Mouse (Mus musculus): Measurements from ENCODE around the gene Pkdrej. TPM values are rescaled to one million over a fixed set of nuclear protein-coding genes. Genes with fewer than 3 reads are reported as not detected.

Gene Pkdrej
- polyA plus RNA-seq, 1 experiment, result 0.25 TPM

DNA sequence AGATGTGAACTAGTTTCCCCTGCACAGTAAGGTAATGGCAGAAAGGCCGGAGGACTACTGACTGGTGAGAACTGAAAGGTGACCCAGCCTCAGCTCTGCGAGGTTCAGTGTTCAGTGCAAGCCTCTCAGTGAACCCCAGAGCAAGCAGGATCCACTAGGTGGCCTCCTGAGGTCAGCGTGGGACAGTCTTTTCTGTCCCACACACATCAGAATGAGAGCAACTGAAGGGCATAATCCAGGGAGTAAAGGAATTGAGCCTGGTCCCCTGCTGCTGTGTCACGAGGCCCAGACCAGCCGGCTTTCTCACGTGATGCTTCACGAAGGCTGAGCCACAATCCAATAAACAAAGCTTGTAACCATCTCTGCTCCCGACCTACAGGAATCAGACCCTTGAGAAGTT lies 13.1 kb downstream of the Pkdrej start:
- 43% methylated on average over 8 of the region's 8 CpGs for WGBS
- peak in 1 of 2 experiments; percentile 27 for DNase-seq
- no peak; the same call in 1 of the 2 replicates for TF ChIP-seq CTCF (IDR thresholded peaks at IDR 0.05; ENCODE audit: borderline replicate concordance, insufficient read depth, low read depth, low read length)
- TF ChIP-seq POLR2A (IDR thresholded peaks at IDR 0.05; ENCODE audit: borderline replicate concordance, insufficient read depth, low read length), result no peak

GRCm38 (mm10) chr15:85808031-85808430 lies 13.5 kb downstream of the Pkdrej start:
- 81% methylated on average over 6 of the region's 6 CpGs for WGBS
- Histone ChIP-seq H3K27ac (ENCODE audit: insufficient read depth, low read length) (no peak overlapping the region), H3K27me3 (ENCODE audit: control insufficient read depth, insufficient read depth, low read length) (no peaks in the 10 kb centered on the region), H3K4me1 (ENCODE audit: control insufficient read depth, insufficient read depth, low read length) (no peaks in the 10 kb centered on the region; the same call in 1 of the 2 replicates), H3K4me3 (replicated peaks; ENCODE audit: insufficient read depth, low read depth, low read length) (no peak overlapping the region)
- no peak for TF ChIP-seq CTCF (IDR thresholded peaks at IDR 0.05; ENCODE audit: borderline replicate concordance, insufficient read depth, low read depth, low read length)
- TF ChIP-seq POLR2A (IDR thresholded peaks at IDR 0.05; ENCODE audit: borderline replicate concordance, insufficient read depth, low read length), result no peak
- no peak for DNase-seq

More for the DNA sequence above, 13.1 kb downstream of the Pkdrej start:
- no peak overlapping the region for H3K27ac ChIP-seq (ENCODE audit: insufficient read depth, low read length)
- H3K4me3 ChIP-seq (replicated peaks; ENCODE audit: insufficient read depth, low read depth, low read length), result no peak overlapping the region
- no peaks in the 10 kb centered on the region; the same call in 1 of the 2 replicates for H3K4me1 ChIP-seq (ENCODE audit: control insufficient read depth, insufficient read depth, low read length)
- H3K27me3 ChIP-seq (ENCODE audit: control insufficient read depth, insufficient read depth, low read length), result no peaks in the 10 kb centered on the region

DNA sequence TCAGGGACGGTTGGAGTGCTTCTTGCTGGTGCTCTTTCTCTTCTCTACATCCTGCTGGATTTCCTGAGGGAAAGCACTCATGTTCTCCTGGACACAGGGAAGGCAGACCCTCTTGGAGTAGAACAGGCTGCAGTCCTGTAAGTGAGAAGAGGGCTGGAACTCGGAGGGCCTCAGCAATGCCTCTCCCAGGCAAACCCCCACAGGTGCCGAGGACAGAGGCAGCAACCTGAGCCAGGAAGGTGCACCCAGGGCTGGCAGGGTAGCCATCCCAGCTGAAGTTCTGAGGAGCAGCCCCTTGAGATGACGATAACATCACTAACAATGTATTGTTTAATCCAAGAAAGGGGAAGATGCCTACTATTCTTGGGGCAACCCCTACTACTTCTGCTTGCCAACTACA lies 14.1 kb downstream of the Pkdrej start:
- 77% methylated on average over 4 of the region's 4 CpGs for WGBS
- Histone ChIP-seq H3K4me1 (ENCODE audit: control insufficient read depth, insufficient read depth, low read length) (no peaks in the 10 kb centered on the region; the same call in 1 of the 2 replicates), H3K4me3 (replicated peaks; ENCODE audit: insufficient read depth, low read depth, low read length) (no peak overlapping the region), H3K27me3 (ENCODE audit: control insufficient read depth, insufficient read depth, low read length) (no peaks in the 10 kb centered on the region), H3K27ac (ENCODE audit: insufficient read depth, low read length) (no peak overlapping the region)
- TF ChIP-seq CTCF (IDR thresholded peaks at IDR 0.05; ENCODE audit: borderline replicate concordance, insufficient read depth, low read depth, low read length), result no peak
- no peak for TF ChIP-seq POLR2A (IDR thresholded peaks at IDR 0.05; ENCODE audit: borderline replicate concordance, insufficient read depth, low read length)
- DNase-seq, result no peak

DNA sequence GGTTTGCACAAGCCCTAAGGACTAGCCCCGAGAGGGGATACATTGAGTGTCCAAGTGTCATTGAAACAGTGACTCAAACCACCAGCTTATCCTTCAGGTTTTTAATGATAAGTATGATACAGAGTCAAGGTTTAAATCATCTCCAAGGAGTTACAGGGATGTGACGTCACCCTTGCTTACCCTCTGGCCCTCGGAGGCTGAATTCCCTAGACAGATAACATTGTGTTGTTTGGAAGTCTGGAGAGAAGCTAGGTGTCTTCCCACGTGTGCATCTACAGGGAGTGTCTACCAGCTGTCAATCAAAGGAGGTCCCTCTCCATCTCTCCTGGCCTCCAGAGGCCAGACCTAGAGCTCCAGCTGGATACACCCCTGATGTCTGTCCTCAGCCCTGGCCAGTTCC lies 14.6 kb downstream of the Pkdrej start:
- DNase-seq, result no peak
- TF ChIP-seq CTCF (IDR thresholded peaks at IDR 0.05; ENCODE audit: borderline replicate concordance, insufficient read depth, low read depth, low read length) (no peak), POLR2A (IDR thresholded peaks at IDR 0.05; ENCODE audit: borderline replicate concordance, insufficient read depth, low read length) (no peak)
- Histone ChIP-seq H3K27ac (ENCODE audit: insufficient read depth, low read length) (no peak overlapping the region), H3K4me1 (ENCODE audit: control insufficient read depth, insufficient read depth, low read length) (no peaks in the 10 kb centered on the region; the same call in 1 of the 2 replicates), H3K27me3 (ENCODE audit: control insufficient read depth, insufficient read depth, low read length) (no peaks in the 10 kb centered on the region), H3K4me3 (replicated peaks; ENCODE audit: insufficient read depth, low read depth, low read length) (no peak overlapping the region)
- 84% methylated on average over 4 of the region's 4 CpGs for WGBS

- Histone ChIP-seq H3K4me3 (replicated peaks; ENCODE audit: insufficient read depth, low read depth, low read length) (no peak overlapping the region), H3K27me3 (ENCODE audit: control insufficient read depth, insufficient read depth, low read length) (no peaks in the 10 kb centered on the region), H3K4me1 (ENCODE audit: control insufficient read depth, insufficient read depth, low read length) (no peaks in the 10 kb centered on the region), H3K27ac (ENCODE audit: insufficient read depth, low read length) (no peak overlapping the region)
- TF ChIP-seq CTCF (IDR thresholded peaks at IDR 0.05; ENCODE audit: borderline replicate concordance, insufficient read depth, low read depth, low read length) (no peak), POLR2A (IDR thresholded peaks at IDR 0.05; ENCODE audit: borderline replicate concordance, insufficient read depth, low read length) (no peak)
- WGBS, result 68% methylated on average over 2 of the region's 2 CpGs
- DNase-seq, result no peak
These were observed 18.6 kb downstream of the Pkdrej start for GRCm38 (mm10) chr15:85802931-85803330.

DNA sequence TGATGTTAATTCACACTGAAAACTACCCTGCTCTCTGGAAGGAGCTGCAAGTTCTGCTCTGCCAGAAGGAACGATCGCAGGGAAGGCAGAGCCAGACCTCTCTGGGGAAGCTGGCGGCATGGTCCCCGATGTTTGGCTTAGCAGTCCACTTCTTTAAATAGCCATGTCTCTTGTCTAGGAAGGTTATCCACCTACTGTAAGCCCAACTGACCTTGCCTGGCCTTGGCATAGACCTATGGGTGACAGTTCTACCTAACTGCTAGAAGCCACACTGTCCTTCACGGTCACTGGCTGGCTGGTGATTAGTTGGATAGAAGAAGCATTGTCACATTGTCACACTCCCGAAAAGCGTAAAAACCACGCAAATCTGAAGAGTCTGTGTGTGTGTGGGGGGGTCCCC lies 22.9 kb downstream of the Pkdrej start:
- 56% methylated on average over 8 of the region's 8 CpGs for WGBS
- no peak for DNase-seq
- TF ChIP-seq POLR2A (IDR thresholded peaks at IDR 0.05; ENCODE audit: borderline replicate concordance, insufficient read depth, low read length), result no peak
- TF ChIP-seq CTCF (IDR thresholded peaks at IDR 0.05; ENCODE audit: borderline replicate concordance, insufficient read depth, low read depth, low read length), result no peak
- no peak overlapping the region for H3K4me3 ChIP-seq (replicated peaks; ENCODE audit: insufficient read depth, low read depth, low read length)
- H3K4me1 ChIP-seq (ENCODE audit: control insufficient read depth, insufficient read depth, low read length), result no peaks in the 10 kb centered on the region
- H3K27me3 ChIP-seq (ENCODE audit: control insufficient read depth, insufficient read depth, low read length), result no peaks in the 10 kb centered on the region
- no peak overlapping the region for H3K27ac ChIP-seq (ENCODE audit: insufficient read depth, low read length)

GRCm38 (mm10) chr15:85795516-85795915 lies 26.0 kb downstream of the Pkdrej start:
- no peak for DNase-seq
- Histone ChIP-seq H3K27ac (ENCODE audit: insufficient read depth, low read length) (no peak overlapping the region), H3K4me3 (replicated peaks; ENCODE audit: insufficient read depth, low read depth, low read length) (no peak overlapping the region), H3K27me3 (ENCODE audit: control insufficient read depth, insufficient read depth, low read length) (no peaks in the 10 kb centered on the region), H3K4me1 (ENCODE audit: control insufficient read depth, insufficient read depth, low read length) (no peaks in the 10 kb centered on the region)
- TF ChIP-seq CTCF (IDR thresholded peaks at IDR 0.05; ENCODE audit: borderline replicate concordance, insufficient read depth, low read depth, low read length), result no peak
- no peak for TF ChIP-seq POLR2A (IDR thresholded peaks at IDR 0.05; ENCODE audit: borderline replicate concordance, insufficient read depth, low read length)
- WGBS, result 80% methylated on average over 6 of the region's 6 CpGs

DNA sequence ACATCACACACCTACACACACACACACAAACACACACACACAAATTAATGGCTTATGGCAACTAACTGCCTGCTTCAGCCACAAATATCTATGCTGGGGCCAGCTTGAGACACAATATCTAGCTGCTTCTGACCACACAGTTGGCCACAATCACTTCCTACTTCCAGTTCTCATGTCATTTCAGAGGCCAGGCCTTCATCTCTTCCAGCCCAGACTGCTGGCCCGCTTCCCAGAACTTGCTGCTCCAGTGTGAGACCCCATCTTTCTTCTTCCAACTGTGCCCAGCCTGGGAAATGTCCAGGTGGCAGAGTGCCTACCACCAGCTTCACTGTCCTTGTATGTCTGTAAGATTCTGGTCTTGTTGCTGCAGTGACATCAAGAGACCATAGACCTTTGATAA lies 28.7 kb downstream of the Pkdrej start:
- Histone ChIP-seq H3K4me1 (ENCODE audit: control insufficient read depth, insufficient read depth, low read length) (no peaks in the 10 kb centered on the region), H3K27ac (ENCODE audit: insufficient read depth, low read length) (no peak overlapping the region), H3K4me3 (replicated peaks; ENCODE audit: insufficient read depth, low read depth, low read length) (no peak overlapping the region), H3K27me3 (ENCODE audit: control insufficient read depth, insufficient read depth, low read length) (no peaks in the 10 kb centered on the region)
- WGBS, result 11% methylated on average over 1 of the region's 1 CpGs
- DNase-seq, result peak; percentile 29 to 36
- TF ChIP-seq CTCF (IDR thresholded peaks at IDR 0.05; ENCODE audit: borderline replicate concordance, insufficient read depth, low read depth, low read length), result no peak
- no peak for TF ChIP-seq POLR2A (IDR thresholded peaks at IDR 0.05; ENCODE audit: borderline replicate concordance, insufficient read depth, low read length)
